23 mouse cellular contexts compared by ENCODE assay signal in genomic region chr7:145264202-145264601, GRCm38 (mm10). TPM values are rescaled to one million over a fixed set of nuclear protein-coding genes. Genes with fewer than 3 reads are reported as not detected.
DNase-seq lines count a peak whose midpoint lies in the region; ATAC-seq and TF ChIP-seq lines count a peak whose summit lies in the region.
"Had no signal": no experiment of that assay in that cellular context is flagged by ENCODE, and none has a peak within 500 bp of the region (broad histone marks: within the 10 kb centered on the region; RNA-seq: fewer than 3 reads in every experiment).

No protein-coding gene starts in this region.

- TF ChIP-seq CTCF in bone marrow, adult 2 months (IDR thresholded peaks at IDR 0.05; ENCODE audit: control insufficient read depth, insufficient read depth, low read length): no peak

- H3K9ac ChIP-seq in heart, embryonic 16.5 days (ENCODE audit: low read length): no peak overlapping the region
- H3K9ac ChIP-seq: embryonic facial prominence, embryonic 13.5 days; forebrain, embryonic 13.5 days; forebrain, postnatal 0 days; hindbrain, embryonic 15.5 days had no signal

- H3K9me3 ChIP-seq in heart, embryonic 16.5 days (replicated peaks; ENCODE audit: control insufficient read depth, low read length): no peaks in the 10 kb centered on the region
- H3K9me3 ChIP-seq: embryonic facial prominence, embryonic 13.5 days; forebrain, embryonic 13.5 days; heart, embryonic 10.5 days; hindbrain, embryonic 15.5 days had no signal

- no peak for DNase-seq in heart, postnatal 14 days
- no peak for DNase-seq in c-Kit-positive CD71-positive TER-119-positive erythroid progenitor cells, embryonic 14.5 days (ENCODE audit: low spot score)
- DNase-seq: adrenal gland, adult 2 months; adrenal gland, postnatal 25 days; cerebellum, adult 11 months; cerebellum, adult 8-10 months; cerebellum, postnatal 25 days; forebrain, postnatal 0 days; gastrocnemius, adult 2 months; gastrocnemius, postnatal 25 days; heart, adult 11 months; heart, postnatal 36 days had no signal

- peaks cover 14% of the 10 kb centered on the region for H3K36me3 ChIP-seq in heart, embryonic 16.5 days (ENCODE audit: control insufficient read depth, insufficient read depth)
- H3K36me3 ChIP-seq: hindbrain, embryonic 15.5 days had no signal

- ATAC-seq in heart, embryonic 16.5 days (replicated peaks; ENCODE audit: extremely low read depth, insufficient read depth, low FRiP score): no peak
- peak; percentile 53 for ATAC-seq in granulocyte monocyte progenitor cell, adult 5-6 weeks (replicated peaks; ENCODE audit: poor library complexity, severe bottlenecking)
- ATAC-seq in neutrophil, adult 5-6 weeks (ENCODE audit: extremely low read depth, insufficient number of reproducible peaks, low FRiP score, poor library complexity, severe bottlenecking): peak; percentile 27; the same call in 1 of the 2 replicates
- ATAC-seq: forebrain, embryonic 13.5 days; forebrain, postnatal 0 days; intestine, embryonic 16.5 days had no signal

- H3K27ac ChIP-seq in heart, embryonic 16.5 days (ENCODE audit: low read length): 0 out of 2 replicates have a peak overlapping the region, but pooled peaks have one; percentile 24
- peak overlapping the region; percentile 67 for H3K27ac ChIP-seq in bone marrow, adult 2 months (ENCODE audit: control insufficient read depth, insufficient read depth, low read depth, low read length, poor library complexity)
- H3K27ac ChIP-seq: embryonic facial prominence, embryonic 13.5 days; forebrain, embryonic 13.5 days; gastrocnemius, adult 2 months; heart, embryonic 10.5 days; hindbrain, embryonic 15.5 days had no signal

- intact Hi-C loops in heart, postnatal 14 days (cut with DNase I): no loop called here

- WGBS in heart, embryonic 16.5 days: 58% methylated on average over 9 of the region's 9 CpGs
- WGBS in bone marrow, adult 2 months: 51% methylated on average over 9 of the region's 9 CpGs

- no peak overlapping the region for H3K4me2 ChIP-seq in heart, embryonic 16.5 days (ENCODE audit: low read depth, low read length)
- H3K4me2 ChIP-seq: embryonic facial prominence, embryonic 13.5 days; forebrain, embryonic 13.5 days; hindbrain, embryonic 15.5 days had no signal

- H3K4me3 ChIP-seq in heart, embryonic 16.5 days (ENCODE audit: low read length): no peak overlapping the region
- no peak overlapping the region for H3K4me3 ChIP-seq in bone marrow, adult 2 months (replicated peaks; ENCODE audit: control insufficient read depth, low read depth, low read length)
- H3K4me3 ChIP-seq: embryonic facial prominence, embryonic 13.5 days; forebrain, embryonic 13.5 days; gastrocnemius, adult 2 months; heart, embryonic 10.5 days; hindbrain, embryonic 15.5 days had no signal

- H3K27me3 ChIP-seq in heart, embryonic 16.5 days (ENCODE audit: control insufficient read depth, insufficient read depth, low read length): no peaks in the 10 kb centered on the region
- H3K27me3 ChIP-seq: embryonic facial prominence, embryonic 13.5 days; forebrain, embryonic 13.5 days; hindbrain, embryonic 15.5 days had no signal

- no peaks in the 10 kb centered on the region for H3K4me1 ChIP-seq in heart, embryonic 16.5 days (ENCODE audit: control insufficient read depth, insufficient read depth, low read length)
- H3K4me1 ChIP-seq in bone marrow, adult 2 months (ENCODE audit: control insufficient read depth, insufficient read depth, low read length): peaks cover 6% of the 10 kb centered on the region; the same call in 1 of the 2 replicates
- H3K4me1 ChIP-seq: embryonic facial prominence, embryonic 13.5 days; forebrain, embryonic 13.5 days; hindbrain, embryonic 15.5 days had no signal

- TF ChIP-seq POLR2A in bone marrow, adult 2 months (IDR thresholded peaks at IDR 0.05; ENCODE audit: borderline replicate concordance, control insufficient read depth, low read depth, low read length): no peak

RNA-seq across cellular contexts. Expression of gene Tpcn2, which starts 19.6 kb away (rescaled TPM):
- polyA plus RNA-seq in heart, embryonic 16.5 days (2015; fragmentation: Nextera tagmentation; extraction: Ambion mirVana): 5.4 and 5.5 TPM in 2 replicates
- total RNA-seq in heart, postnatal 14 days (2021): 1 to 10 TPM; 6.0 to 6.2 TPM
- polyA plus RNA-seq in bone marrow, adult 2 months (2011; ENCODE audit: insufficient read depth, insufficient read length, low replicate concordance, missing spikeins): 6.9 and 34.7 TPM in 2 replicates
- 4.8 and 7.9 TPM in 2 replicates for total RNA-seq in granulocyte monocyte progenitor cell, adult 5-6 weeks (2014; fragmentation: Nextera tagmentation)
- total RNA-seq in granulocyte monocyte progenitor cell, adult 5-6 weeks (2017): 3.4 and 3.6 TPM in 2 replicates
- total RNA-seq in neutrophil, adult 5-6 weeks (2017): 28.0 and 30.1 TPM in 2 replicates

RNA-seq across cellular contexts. Expression of gene Mrgprf, which starts 36.4 kb away (rescaled TPM):
- polyA plus RNA-seq in heart, embryonic 16.5 days (2015; fragmentation: Nextera tagmentation; extraction: Ambion mirVana): 1.6 and 2.2 TPM in 2 replicates
- 1 to 10 TPM; 4.8 to 7.1 TPM for total RNA-seq in heart, postnatal 14 days (2021)
- not detected in 2 replicates for polyA plus RNA-seq in bone marrow, adult 2 months (2011; ENCODE audit: insufficient read depth, insufficient read length, low replicate concordance, missing spikeins)
- not detected in 2 replicates for total RNA-seq in granulocyte monocyte progenitor cell, adult 5-6 weeks (2014; fragmentation: Nextera tagmentation)
- not detected in 2 replicates for total RNA-seq in granulocyte monocyte progenitor cell, adult 5-6 weeks (2017)
- not detected in 2 replicates for total RNA-seq in neutrophil, adult 5-6 weeks (2017)

RNA-seq across cellular contexts. Expression of gene Mrgprd, which starts 50.4 kb away (rescaled TPM):
- polyA plus RNA-seq in heart, embryonic 16.5 days (2015; fragmentation: Nextera tagmentation; extraction: Ambion mirVana): not detected in 2 replicates
- not detected for total RNA-seq in heart, postnatal 14 days (2021)
- not detected in 2 replicates for polyA plus RNA-seq in bone marrow, adult 2 months (2011; ENCODE audit: insufficient read depth, insufficient read length, low replicate concordance, missing spikeins)
- not detected in 2 replicates for total RNA-seq in granulocyte monocyte progenitor cell, adult 5-6 weeks (2014; fragmentation: Nextera tagmentation)
- not detected in 2 replicates for total RNA-seq in granulocyte monocyte progenitor cell, adult 5-6 weeks (2017)
- not detected in 2 replicates for total RNA-seq in neutrophil, adult 5-6 weeks (2017)
- total RNA-seq: adrenal gland, adult 2 months; adrenal gland, postnatal 25 days; forebrain, postnatal 0 days; gastrocnemius, adult 2 months; gastrocnemius, postnatal 25 days; heart, postnatal 36 days had no signal
- polyA plus RNA-seq: adrenal gland, adult 2 months; cortical plate, adult 2 months; embryonic facial prominence, embryonic 13.5 days; forebrain, embryonic 13.5 days; forebrain, postnatal 0 days; heart, embryonic 10.5 days; hindbrain, embryonic 11.5 days; hindbrain, embryonic 15.5 days; intestine, embryonic 16.5 days had no signal

RNA-seq across cellular contexts. Expression of gene 1810010D01Rik, which starts 56.3 kb away (rescaled TPM):
- 0.34 TPM in 1 of 2 replicates, not detected in the other for polyA plus RNA-seq in heart, embryonic 16.5 days (2015; fragmentation: Nextera tagmentation; extraction: Ambion mirVana)
- total RNA-seq in heart, postnatal 14 days (2021): under 1 TPM in 1 of 2 experiments, not detected in 1; 0.43 TPM
- 1.9 and 2.3 TPM in 2 replicates for polyA plus RNA-seq in bone marrow, adult 2 months (2011; ENCODE audit: insufficient read depth, insufficient read length, low replicate concordance, missing spikeins)
- not detected in 2 replicates for total RNA-seq in granulocyte monocyte progenitor cell, adult 5-6 weeks (2014; fragmentation: Nextera tagmentation)
- total RNA-seq in granulocyte monocyte progenitor cell, adult 5-6 weeks (2017): not detected in 2 replicates
- total RNA-seq in neutrophil, adult 5-6 weeks (2017): 0.74 and 0.93 TPM in 2 replicates
- total RNA-seq: gastrocnemius, postnatal 25 days; heart, postnatal 36 days had no signal
- polyA plus RNA-seq: hindbrain, embryonic 15.5 days had no signal
